Mouse (Mus musculus): ENCODE measurements around the gene Aoc3. TPM values are rescaled to one million over a fixed set of nuclear protein-coding genes. Genes with fewer than 3 reads are reported as not detected.
A peak's percentile ranks its signal among the peaks of the same experiment; 100 is the strongest.

Aoc3 gene
- 0.57 and 0.97 TPM in 2 replicates for polyA plus RNA-seq (2015; fragmentation: Nextera tagmentation; extraction: Ambion mirVana)

- Histone ChIP-seq H3K36me3 (peaks cover 8% of the 10 kb centered on the region), H3K27ac (peak within 1 kb of the TSS; percentile 32; the same call in 1 of the 2 replicates), H3K4me1 (peaks cover 14% of the 10 kb centered on the region; the same call in 1 of the 2 replicates), H3K4me3 (replicated peaks) (no peak within 1 kb of the TSS), H3K27me3 (no peaks in the 10 kb centered on the region), H3K4me2 (no peak within 1 kb of the TSS), H3K9me3 (replicated peaks) (no peaks in the 10 kb centered on the region), H3K9ac (no peak within 1 kb of the TSS)
- 61% methylated on average over 7 of the region's 7 CpGs for WGBS
- no peak for ATAC-seq (replicated peaks; ENCODE audit: low FRiP score)
Measured at GRCm38 (mm10) chr11:101330371-101330924, at the start of gene Aoc3. Gene Aoc3 (plus strand): TSS chr11:101330605.

- Histone ChIP-seq H3K27me3 (no peaks in the 10 kb centered on the region), H3K4me1 (peaks cover 69% of the 10 kb centered on the region), H3K4me3 (replicated peaks) (no peak overlapping the region), H3K36me3 (peaks cover 18% of the 10 kb centered on the region; the same call in 1 of the 2 replicates), H3K27ac (peak overlapping the region; percentile 41; the same call in 1 of the 2 replicates), H3K4me2 (0 out of 2 replicates have a peak overlapping the region, but pooled peaks have one; percentile 30), H3K9me3 (replicated peaks) (no peaks in the 10 kb centered on the region), H3K9ac (no peak overlapping the region)
- WGBS: 18% methylated on average over 7 of the region's 7 CpGs
- no peak for ATAC-seq (replicated peaks; ENCODE audit: low FRiP score)
Measured at GRCm38 (mm10) chr11:101280837-101281236, 49.6 kb upstream of the Aoc3 start.

DNA sequence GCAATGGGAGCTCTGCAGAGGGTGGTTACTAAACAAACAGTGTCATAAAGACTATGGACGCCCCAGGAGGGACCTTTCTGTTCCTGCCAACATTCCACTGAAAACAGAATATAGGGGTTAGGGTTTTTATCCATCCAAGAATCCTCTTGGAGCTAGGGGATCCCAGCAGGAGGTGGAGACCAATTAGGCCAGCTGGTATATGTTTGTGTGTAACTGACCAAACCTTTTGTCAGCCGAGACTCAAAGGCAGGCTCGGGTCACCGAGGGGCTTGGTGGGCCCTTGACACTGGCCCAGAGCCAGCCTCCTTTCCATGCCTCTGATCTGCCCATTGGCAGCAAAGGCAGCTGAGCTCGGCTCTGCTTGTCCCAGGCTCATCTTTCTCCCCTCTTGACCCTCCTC, 47.5 kb upstream of the Aoc3 start:
- ATAC-seq (replicated peaks; ENCODE audit: low FRiP score): no peak
- H3K4me2 ChIP-seq: no peak overlapping the region
- H3K4me3 ChIP-seq (replicated peaks): no peak overlapping the region
- peaks cover 49% of the 10 kb centered on the region for H3K4me1 ChIP-seq
- no peaks in the 10 kb centered on the region for H3K27me3 ChIP-seq
- 20% methylated on average over 5 of the region's 5 CpGs for WGBS
- no peaks in the 10 kb centered on the region for H3K9me3 ChIP-seq (replicated peaks)
- no peak overlapping the region for H3K9ac ChIP-seq
- H3K36me3 ChIP-seq: peaks cover 17% of the 10 kb centered on the region
- peak overlapping the region; percentile 77 for H3K27ac ChIP-seq

GRCm38 (mm10) chr11:101283805-101284204, 46.6 kb upstream of the Aoc3 start:
- no peak overlapping the region for H3K4me2 ChIP-seq
- no peak overlapping the region for H3K4me3 ChIP-seq (replicated peaks)
- H3K27me3 ChIP-seq: no peaks in the 10 kb centered on the region
- no peak for ATAC-seq (replicated peaks; ENCODE audit: low FRiP score)
- peaks cover 25% of the 10 kb centered on the region for H3K36me3 ChIP-seq
- no peak overlapping the region for H3K9ac ChIP-seq
- no peaks in the 10 kb centered on the region for H3K9me3 ChIP-seq (replicated peaks)
- WGBS: 40% methylated on average over 4 of the region's 4 CpGs
- peak overlapping the region; percentile 77 for H3K27ac ChIP-seq
- H3K4me1 ChIP-seq: peaks cover 46% of the 10 kb centered on the region

GRCm38 (mm10) chr11:101287306-101287705, 43.1 kb upstream of the Aoc3 start:
- 85% methylated on average over 9 of the region's 9 CpGs for WGBS
- H3K4me3 ChIP-seq (replicated peaks): no peak overlapping the region
- no peak overlapping the region for H3K4me2 ChIP-seq
- no peak overlapping the region for H3K9ac ChIP-seq
- no peaks in the 10 kb centered on the region for H3K27me3 ChIP-seq
- H3K27ac ChIP-seq: no peak overlapping the region
- ATAC-seq (replicated peaks; ENCODE audit: low FRiP score): no peak
- peaks cover 23% of the 10 kb centered on the region for H3K4me1 ChIP-seq
- peaks cover 60% of the 10 kb centered on the region for H3K36me3 ChIP-seq
- H3K9me3 ChIP-seq (replicated peaks): no peaks in the 10 kb centered on the region

DNA sequence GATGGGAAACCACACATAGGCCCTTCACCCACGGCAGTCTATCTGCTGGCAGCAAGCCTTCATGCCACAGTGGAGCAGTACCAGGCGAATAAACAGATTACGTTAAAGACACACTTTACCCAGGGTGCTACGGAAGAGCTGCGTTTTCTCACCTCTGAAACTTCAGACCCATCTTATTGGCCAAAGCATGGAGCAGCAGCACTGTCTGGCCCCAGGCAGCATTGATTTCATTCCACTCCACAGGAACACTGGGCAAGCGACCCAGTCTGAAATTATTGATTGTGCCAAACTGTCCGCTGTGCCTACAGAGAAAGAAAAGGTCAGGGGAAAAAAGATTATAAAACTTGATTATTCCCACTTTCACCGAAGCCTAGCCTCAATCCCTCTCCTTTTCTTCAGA, 39.2 kb upstream of the Aoc3 start:
- no peaks in the 10 kb centered on the region for H3K9me3 ChIP-seq (replicated peaks)
- H3K27me3 ChIP-seq: no peaks in the 10 kb centered on the region
- no peak overlapping the region for H3K4me3 ChIP-seq (replicated peaks)
- no peak overlapping the region for H3K9ac ChIP-seq
- H3K27ac ChIP-seq: no peak overlapping the region
- no peaks in the 10 kb centered on the region for H3K4me1 ChIP-seq
- no peak for ATAC-seq (replicated peaks; ENCODE audit: low FRiP score)
- no peak overlapping the region for H3K4me2 ChIP-seq
- WGBS: 95% methylated on average over 8 of the region's 8 CpGs
- H3K36me3 ChIP-seq: peaks cover 95% of the 10 kb centered on the region

DNA sequence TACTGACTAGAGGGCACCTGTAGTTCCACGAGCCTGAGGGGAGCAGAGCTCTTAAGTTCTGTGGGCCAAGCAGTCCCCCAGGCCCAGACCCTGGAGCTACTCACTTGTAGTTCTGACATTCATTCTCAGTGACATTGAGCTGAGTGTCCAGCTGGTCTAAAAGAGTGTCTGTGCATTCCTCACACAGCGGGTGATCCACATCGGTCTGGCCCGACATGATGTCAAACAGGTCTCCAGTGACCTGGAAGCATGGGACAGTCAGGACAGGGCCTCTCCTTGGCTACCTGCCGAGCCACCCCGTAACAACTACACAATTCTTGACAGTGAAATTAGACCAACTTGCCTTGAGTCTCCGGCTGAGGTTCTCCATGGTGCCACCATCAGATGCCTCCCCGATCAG, 35.2 kb upstream of the Aoc3 start:
- H3K9me3 ChIP-seq (replicated peaks): no peaks in the 10 kb centered on the region
- 94% methylated on average over 8 of the region's 8 CpGs for WGBS
- H3K27ac ChIP-seq: no peak overlapping the region
- H3K27me3 ChIP-seq: no peaks in the 10 kb centered on the region
- H3K4me3 ChIP-seq (replicated peaks): no peak overlapping the region
- no peak overlapping the region for H3K9ac ChIP-seq
- no peak for ATAC-seq (replicated peaks; ENCODE audit: low FRiP score)
- peaks cover 95% of the 10 kb centered on the region for H3K36me3 ChIP-seq
- peaks cover 1% of the 10 kb centered on the region for H3K4me1 ChIP-seq
- H3K4me2 ChIP-seq: no peak overlapping the region

DNA sequence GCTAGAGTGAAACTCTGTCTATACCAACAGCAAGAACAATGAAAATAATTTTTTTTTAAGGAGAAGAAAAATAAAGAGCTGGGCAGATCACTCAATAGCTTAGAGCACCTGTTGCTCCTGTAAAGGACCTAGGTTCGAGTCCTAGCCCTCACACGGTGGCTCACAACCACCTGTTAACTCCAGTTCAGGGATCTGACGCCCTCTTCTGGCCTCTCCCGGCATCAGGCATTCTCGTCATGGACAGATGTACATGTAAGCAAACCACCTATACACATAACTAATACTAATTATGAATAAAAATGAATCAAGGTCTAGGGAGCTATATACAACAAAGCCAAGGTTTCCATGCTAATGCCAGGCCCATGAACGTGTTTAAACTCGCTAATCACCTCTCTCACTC, 29.5 kb upstream of the Aoc3 start:
- peak overlapping the region; percentile 84 for H3K4me3 ChIP-seq (replicated peaks)
- peaks cover 38% of the 10 kb centered on the region for H3K36me3 ChIP-seq
- H3K4me1 ChIP-seq: peaks cover 18% of the 10 kb centered on the region
- H3K27me3 ChIP-seq: no peaks in the 10 kb centered on the region
- H3K9me3 ChIP-seq (replicated peaks): no peaks in the 10 kb centered on the region
- no peak overlapping the region for H3K27ac ChIP-seq
- WGBS: 76% methylated on average over 7 of the region's 7 CpGs
- ATAC-seq (replicated peaks; ENCODE audit: low FRiP score): no peak
- H3K9ac ChIP-seq: peak overlapping the region; percentile 83; the same call in 1 of the 2 replicates
- H3K4me2 ChIP-seq: peak overlapping the region; percentile 90

DNA sequence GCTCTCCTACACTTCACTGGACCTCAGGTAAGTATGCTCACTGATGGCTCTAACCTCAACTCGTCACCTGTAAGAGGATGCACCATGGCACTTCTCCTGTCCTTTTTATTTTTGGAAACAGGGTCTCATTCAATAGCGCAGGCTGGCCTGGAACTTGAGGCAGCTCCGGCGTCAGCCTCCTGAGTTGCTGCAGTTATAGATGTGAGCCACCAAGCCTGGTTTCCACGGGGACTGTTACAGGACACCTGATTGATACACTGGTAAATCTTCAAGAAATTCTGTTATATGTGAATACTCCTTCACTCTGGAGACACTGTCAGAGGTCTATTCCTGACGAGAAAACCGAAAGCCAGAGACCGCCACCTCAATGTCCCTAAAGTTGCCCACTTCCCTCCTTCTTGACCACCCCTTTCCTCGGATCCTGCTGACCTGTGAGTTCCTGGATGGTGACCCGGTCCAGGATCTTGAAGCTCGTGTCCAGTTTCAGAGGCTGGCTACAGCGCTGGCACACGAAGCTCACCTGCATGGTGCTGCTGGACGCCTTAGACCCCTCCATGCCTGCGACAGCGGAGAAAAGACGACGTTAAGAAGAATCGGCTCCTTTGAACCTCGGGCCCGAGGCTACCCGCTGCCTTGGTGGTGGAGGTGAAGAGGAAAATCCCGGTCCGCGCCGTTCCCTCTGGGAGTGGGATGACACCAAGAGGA, 29.0 kb upstream of the Aoc3 start:
- H3K4me3 ChIP-seq (replicated peaks): peak overlapping the region; percentile 84
- peaks cover 33% of the 10 kb centered on the region for H3K36me3 ChIP-seq
- no peaks in the 10 kb centered on the region for H3K27me3 ChIP-seq
- H3K9ac ChIP-seq: peak overlapping the region; percentile 83
- H3K4me2 ChIP-seq: peak overlapping the region; percentile 90
- 13% methylated on average over 26 of the region's 26 CpGs for WGBS
- peak overlapping the region; percentile 67 for H3K27ac ChIP-seq
- ATAC-seq (replicated peaks; ENCODE audit: low FRiP score): no peak
- peaks cover 18% of the 10 kb centered on the region for H3K4me1 ChIP-seq
- H3K9me3 ChIP-seq (replicated peaks): no peaks in the 10 kb centered on the region

- Histone ChIP-seq H3K4me3 (replicated peaks) (peak within 1 kb of the TSS; percentile 84), H3K27me3 (peaks cover 6% of the 10 kb centered on the region; the same call in 1 of the 2 replicates), H3K9ac (peak within 1 kb of the TSS; percentile 83), H3K27ac (peak within 1 kb of the TSS; percentile 67), H3K4me1 (peaks cover 18% of the 10 kb centered on the region), H3K9me3 (replicated peaks) (no peaks in the 10 kb centered on the region), H3K4me2 (peak within 1 kb of the TSS; percentile 90), H3K36me3 (peaks cover 26% of the 10 kb centered on the region)
- WGBS: 6% methylated on average over 39 of the region's 39 CpGs
- ATAC-seq (replicated peaks; ENCODE audit: low FRiP score): peak; percentile 95
Measured at GRCm38 (mm10) chr11:101302004-101302798, 28.2 kb upstream of the Aoc3 start, which contains the start of gene Becn1. Gene Becn1 (minus strand): TSS chr11:101302286.

DNA sequence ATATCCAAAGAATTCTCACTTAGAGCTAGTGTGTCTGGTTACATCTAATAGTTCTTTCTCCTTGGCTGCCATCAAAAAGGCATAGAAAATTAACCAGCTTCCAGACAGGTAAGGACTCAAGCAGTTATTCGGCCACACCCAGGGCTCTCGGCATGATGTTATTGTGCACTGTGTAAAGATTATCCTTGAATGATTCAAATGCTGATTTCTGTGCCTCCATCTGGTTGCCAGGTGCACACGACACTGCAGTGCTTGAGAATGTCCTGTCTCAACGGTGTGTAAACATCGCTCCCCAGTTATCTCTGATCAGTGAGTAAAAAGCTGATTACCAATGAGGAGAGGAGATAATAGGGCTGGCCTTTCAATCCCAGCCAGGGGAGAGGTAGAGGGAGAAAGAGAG, 22.7 kb upstream of the Aoc3 start:
- Histone ChIP-seq H3K9me3 (replicated peaks) (no peaks in the 10 kb centered on the region), H3K27ac (no peak overlapping the region), H3K9ac (no peak overlapping the region), H3K36me3 (no peaks in the 10 kb centered on the region), H3K27me3 (peaks cover 10% of the 10 kb centered on the region), H3K4me3 (replicated peaks) (no peak overlapping the region), H3K4me2 (no peak overlapping the region), H3K4me1 (no peaks in the 10 kb centered on the region)
- WGBS: 52% methylated on average over 5 of the region's 5 CpGs
- no peak for ATAC-seq (replicated peaks; ENCODE audit: low FRiP score)

DNA sequence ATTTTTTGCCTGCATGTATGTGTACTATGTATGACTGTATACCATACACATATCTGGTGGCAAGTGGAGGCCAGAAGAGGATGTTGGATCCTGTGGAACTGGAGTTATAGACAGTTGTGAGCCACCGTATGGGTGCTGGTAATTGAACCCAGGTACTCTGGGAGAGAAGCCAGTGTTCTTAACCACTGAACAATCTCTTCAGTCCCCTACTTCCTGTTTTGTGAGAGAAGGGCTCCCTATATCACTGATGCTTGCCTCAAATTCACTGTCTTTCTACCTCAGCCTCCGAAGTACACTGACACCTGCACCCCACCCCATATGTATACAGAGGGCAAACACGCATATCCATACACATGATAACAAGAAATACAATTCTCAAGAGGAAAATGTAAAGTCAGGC, 19.3 kb upstream of the Aoc3 start:
- H3K4me2 ChIP-seq: no peak overlapping the region
- peaks cover 3% of the 10 kb centered on the region; the same call in 1 of the 2 replicates for H3K4me1 ChIP-seq
- H3K27me3 ChIP-seq: peaks cover 10% of the 10 kb centered on the region
- no peak overlapping the region for H3K4me3 ChIP-seq (replicated peaks)
- no peaks in the 10 kb centered on the region for H3K9me3 ChIP-seq (replicated peaks)
- no peaks in the 10 kb centered on the region for H3K36me3 ChIP-seq
- H3K27ac ChIP-seq: no peak overlapping the region
- H3K9ac ChIP-seq: no peak overlapping the region
- ATAC-seq (replicated peaks; ENCODE audit: low FRiP score): no peak
- 84% methylated on average over 3 of the region's 3 CpGs for whole genome bisulfite sequencing

Data from kidney, embryonic 15.5 days (tissue).